Mouse (Mus musculus) cortical plate, adult 2 months (tissue): ENCODE measurements at regions not wholly inside any gene's neighbourhood (a gene's known extent, or its start where the extent isn't known, plus 50 kb on each side); places are given as distances from the start of the nearest gene placed in this dataset.

Source experiments
- H3K27ac ChIP-seq: fragments of 200-500 bp; 2 replicates; pipeline ENCODE4 v1.5.1; 2012; ENCODE audit warnings: low read length, control low read depth, inconsistent platforms; ENCODE audit not compliant: insufficient read depth
- H3K4me1 ChIP-seq: fragments of 200-500 bp; 2 replicates; pipeline ENCODE4 v1.6.1; 2011; ENCODE audit warnings: low read length; ENCODE audit not compliant: control insufficient read depth, insufficient read depth
- H3K4me3 ChIP-seq: fragments of 200-500 bp; 2 replicates; pipeline ENCODE4 v1.5.1; 2011; ENCODE audit warnings: mild to moderate bottlenecking, low read length, control low read depth; ENCODE audit not compliant: insufficient read depth
- CTCF ChIP-seq: fragments of 200-500 bp; IDR thresholded peaks from 2 replicates; pipeline ENCODE4 v1.5.1; 2011; ENCODE audit warnings: mild to moderate bottlenecking, control low read depth, low read length; ENCODE audit not compliant: insufficient read depth; ENCODE audit errors: extremely low read depth
- POLR2A ChIP-seq: fragments of 200-500 bp; IDR thresholded peaks from 2 replicates; pipeline ENCODE4 v1.6.1; 2011; ENCODE audit warnings: mild to moderate bottlenecking, low read length, control low read depth; ENCODE audit not compliant: insufficient read depth; ENCODE audit errors: extremely low read depth

DNA sequence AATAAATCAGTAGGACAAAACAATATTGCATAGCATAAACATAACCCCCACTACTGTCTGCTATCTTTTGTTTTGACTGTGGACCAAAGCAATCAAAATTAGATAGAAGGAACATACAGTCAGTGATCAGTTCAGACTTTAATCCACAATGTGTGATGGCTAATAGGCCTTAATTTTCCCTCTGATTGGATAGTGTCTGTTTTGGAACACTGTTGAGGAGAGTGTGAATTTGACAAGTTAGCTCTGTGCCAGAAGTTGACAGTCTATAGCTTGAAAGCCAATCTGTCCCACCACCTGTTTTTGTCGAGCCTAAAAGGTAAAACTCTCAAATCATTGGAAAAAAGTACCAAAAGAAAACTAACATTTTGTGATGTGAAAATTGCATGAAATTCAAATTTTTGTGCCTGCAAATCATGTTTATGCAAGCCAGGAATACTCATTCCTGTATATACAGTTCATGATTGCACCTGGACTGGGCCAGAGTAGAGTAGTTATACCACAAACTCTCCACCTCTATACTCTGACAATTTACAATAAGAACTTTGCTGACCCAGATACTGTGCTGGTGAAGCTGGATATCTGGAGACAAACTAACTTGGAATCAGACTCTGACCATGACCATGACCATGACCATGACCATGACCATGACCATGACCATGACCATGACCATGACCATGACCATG, 50.1 kb upstream of the Ptprz1 start:
- H3K27ac ChIP-seq = no peak overlapping the region
- H3K4me1 ChIP-seq = no peaks in the 10 kb centered on the region
- TF ChIP-seq POLR2A (no peak), CTCF (no peak)
- no peak overlapping the region for H3K4me3 ChIP-seq
